Mouse (Mus musculus): ENCODE measurements around the gene Cpsf4l. TPM values are rescaled to one million over a fixed set of nuclear protein-coding genes. Genes with fewer than 3 reads are reported as not detected.

Cpsf4l gene
- total and polyA plus RNA-seq, 3 experiments: 0.13 to 0.43 TPM; not detected in 1

DNA sequence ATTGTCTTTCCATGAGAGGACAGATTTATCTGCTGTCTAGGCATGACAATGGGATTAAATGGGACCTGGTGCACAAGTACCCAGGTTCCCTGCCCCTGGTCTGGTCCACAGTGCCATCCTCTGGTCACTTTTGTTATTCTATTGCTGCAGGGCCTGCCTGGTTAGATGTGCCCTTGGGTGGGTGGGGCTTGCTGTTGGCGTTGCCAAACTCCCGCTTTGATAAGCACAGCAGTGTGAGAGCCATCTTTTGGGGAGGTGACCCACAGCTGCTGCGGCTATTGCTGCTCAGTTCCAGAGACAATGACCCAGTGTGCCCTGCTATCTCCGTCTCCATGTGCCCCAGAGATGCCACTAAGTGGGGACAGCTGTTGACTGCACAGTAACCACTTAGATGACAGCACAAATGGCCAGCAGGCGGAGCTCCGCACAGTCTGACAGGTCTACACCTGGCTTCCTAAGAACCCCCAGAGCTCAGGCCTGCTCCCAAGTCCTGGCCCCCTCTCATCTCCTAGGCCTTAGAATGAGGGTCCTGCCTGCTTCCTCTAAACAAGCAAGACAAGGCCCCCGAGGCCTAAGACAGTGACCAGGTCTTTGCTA is 5.4 kb upstream of the Cpsf4l start:
- DNase-seq (ENCODE audit: extremely low read depth): no peak
- Histone ChIP-seq H3K4me1 (ENCODE audit: control insufficient read depth in 1 of 2, insufficient read depth in 2 of 2) (0 out of 4 replicates have a peak, but pooled peaks cover 0 to 2% of the 10 kb centered on the region in 2 experiments), H3K9me3 (replicated peaks; ENCODE audit: low read length) (no peaks in the 10 kb centered on the region), H3K79me2 (replicated peaks; ENCODE audit: control insufficient read depth, extremely low read depth, insufficient read depth, poor library complexity, severe bottlenecking) (no peaks in the 10 kb centered on the region), H3K4me3 (replicated peaks in 1 of 3; ENCODE audit: low read depth in 2 of 3, low read length in 2 of 3, poor library complexity in 1 of 3) (no peak overlapping the region), H3K4me2 (ENCODE audit: insufficient read depth, low read depth, poor library complexity, severe bottlenecking) (no peak overlapping the region), H3K27me3 (replicated peaks) (no peaks in the 10 kb centered on the region), H3K36me3 (replicated peaks in 1 of 2; ENCODE audit: control insufficient read depth in 1 of 2, insufficient read depth in 1 of 2, low read length in 1 of 2) (no peaks in the 10 kb centered on the region), H3K9ac (ENCODE audit: insufficient read depth, low read depth) (no peak overlapping the region), H3K27ac (ENCODE audit: insufficient read depth, low read depth) (no peak overlapping the region)
- in situ Hi-C loops (cut with MboI; ENCODE audit: low pct_ligation_motif_present, low pct_unique_long_range_greater_than_20kb, low sequenced_read_pairs): loop anchor here (25.0 kb wide), 1 partner anchor 947 kb away; the partner anchor contains the start of gene Rpl38
- dilution Hi-C loops (cut with MboI; ENCODE audit: extremely low pct_ligation_motif_present, extremely low pct_unique_long_range_greater_than_20kb, low sequenced_read_pairs): no loop called here
- TF ChIP-seq RAD21 (IDR thresholded peaks at IDR 0.05; ENCODE audit: low read depth, low read length) (peak; percentile 56), CTCF (conservative IDR thresholded peaks at IDR 0.05 in 1 of 2, IDR thresholded peaks at IDR 0.05 in 1 of 2; ENCODE audit: low read depth in 2 of 2, low read length in 2 of 2) (peak in 1 of 2 experiments; percentile 72; a peak in 2 of 4 replicates), NRF1 (IDR thresholded peaks at IDR 0.05; ENCODE audit: low read depth, low read length) (no peak), HCFC1 (IDR thresholded peaks at IDR 0.05; ENCODE audit: low read depth, low read length) (no peak), SMC3 (IDR thresholded peaks at IDR 0.05; ENCODE audit: low read depth, low read length) (peak; percentile 89)

DNA sequence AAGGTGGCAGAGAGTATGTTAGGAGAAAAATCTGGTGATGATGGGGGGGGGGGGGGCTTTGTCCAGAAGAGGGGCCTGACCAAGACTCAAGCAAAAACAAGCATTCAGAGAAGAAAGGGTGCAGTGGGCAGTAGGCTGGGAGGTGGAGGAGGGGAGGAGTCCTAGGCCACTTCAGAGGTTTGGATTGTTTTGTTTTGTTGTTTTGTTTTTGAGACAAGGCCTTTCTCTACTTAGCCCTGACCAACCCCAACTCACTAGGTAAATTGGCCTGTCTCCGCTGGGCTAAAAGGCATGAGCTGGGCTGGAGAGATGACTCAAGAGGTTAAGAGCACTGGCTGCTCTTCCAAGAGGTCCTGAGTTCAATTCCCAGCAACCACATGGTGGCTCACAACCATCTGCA is 1.2 kb upstream of the Cpsf4l start:
- no peak overlapping the region for H3K27ac ChIP-seq (ENCODE audit: insufficient read depth, low read depth)
- dilution Hi-C loops (cut with MboI; ENCODE audit: extremely low pct_ligation_motif_present, extremely low pct_unique_long_range_greater_than_20kb, low sequenced_read_pairs): no loop called here
- in situ Hi-C loops (cut with MboI; ENCODE audit: low pct_ligation_motif_present, low pct_unique_long_range_greater_than_20kb, low sequenced_read_pairs): loop anchor here (25.0 kb wide), 1 partner anchor 951 kb away; the partner anchor contains the start of gene Rpl38
- H3K36me3 ChIP-seq (replicated peaks in 1 of 2; ENCODE audit: control insufficient read depth in 1 of 2, insufficient read depth in 1 of 2, low read length in 1 of 2): peaks cover 0 to 15% of the 10 kb centered on the region in 2 experiments
- H3K27me3 ChIP-seq (replicated peaks): no peaks in the 10 kb centered on the region
- H3K4me1 ChIP-seq (ENCODE audit: control insufficient read depth in 1 of 2, insufficient read depth in 2 of 2): 0 out of 4 replicates have a peak, but pooled peaks cover 0 to 2% of the 10 kb centered on the region in 2 experiments
- no peak overlapping the region for H3K4me2 ChIP-seq (ENCODE audit: insufficient read depth, low read depth, poor library complexity, severe bottlenecking)
- H3K79me2 ChIP-seq (replicated peaks; ENCODE audit: control insufficient read depth, extremely low read depth, insufficient read depth, poor library complexity, severe bottlenecking): no peaks in the 10 kb centered on the region
- TF ChIP-seq ZKSCAN1 (IDR thresholded peaks at IDR 0.05; ENCODE audit: borderline replicate concordance, low read depth, low read length): no peak
- TF ChIP-seq ZNF384 (IDR thresholded peaks at IDR 0.05; ENCODE audit: low read depth, low read length): no peak
- TF ChIP-seq EP300 (IDR thresholded peaks at IDR 0.05; ENCODE audit: low read length): no peak
- TF ChIP-seq PAX5 (IDR thresholded peaks at IDR 0.05; ENCODE audit: low read length): no peak
- TF ChIP-seq GABPA (IDR thresholded peaks at IDR 0.05; ENCODE audit: insufficient replicate concordance, low read depth, low read length): no peak
- no peak for TF ChIP-seq TCF12 (IDR thresholded peaks at IDR 0.05; ENCODE audit: low read depth, low read length)
- no peak for TF ChIP-seq E2F4 (IDR thresholded peaks at IDR 0.05; ENCODE audit: insufficient replicate concordance, low read depth, low read length)
- no peak for TF ChIP-seq RAD21 (IDR thresholded peaks at IDR 0.05; ENCODE audit: low read depth, low read length)
- H3K4me3 ChIP-seq (replicated peaks in 1 of 3; ENCODE audit: low read depth in 2 of 3, low read length in 2 of 3, poor library complexity in 1 of 3): no peak overlapping the region
- no peak for DNase-seq (ENCODE audit: extremely low read depth)
- H3K9ac ChIP-seq (ENCODE audit: insufficient read depth, low read depth): no peak overlapping the region
- H3K9me3 ChIP-seq (replicated peaks; ENCODE audit: low read length): no peaks in the 10 kb centered on the region

All from CH12.LX (cell line).